Mouse (Mus musculus) mouse embryonic stem cell (cell line): ENCODE data around the gene Prkg1.
"Not testable (repeated sequence)": the region's sequence is repeated elsewhere in the genome, so short reads cannot be mapped to it uniquely, and the experiment has no call there.

Experiments used
- in situ Hi-C, 2 experiments: fragments of 300-500 bp; cut with MboI; formaldehyde crosslinking; loops; 1 replicate in 1 of 2; 3 replicates in 1 of 2; pipeline ENCODE4 v1.14.3; 2019 to 2020; ENCODE audit warnings: low sequenced_read_pairs in 2 of 2, low pct_unique_long_range_greater_than_20kb in 1 of 2, mixed read lengths in 1 of 2; ENCODE audit not compliant: unreplicated experiment in 1 of 2

Gene Prkg1

DNA sequence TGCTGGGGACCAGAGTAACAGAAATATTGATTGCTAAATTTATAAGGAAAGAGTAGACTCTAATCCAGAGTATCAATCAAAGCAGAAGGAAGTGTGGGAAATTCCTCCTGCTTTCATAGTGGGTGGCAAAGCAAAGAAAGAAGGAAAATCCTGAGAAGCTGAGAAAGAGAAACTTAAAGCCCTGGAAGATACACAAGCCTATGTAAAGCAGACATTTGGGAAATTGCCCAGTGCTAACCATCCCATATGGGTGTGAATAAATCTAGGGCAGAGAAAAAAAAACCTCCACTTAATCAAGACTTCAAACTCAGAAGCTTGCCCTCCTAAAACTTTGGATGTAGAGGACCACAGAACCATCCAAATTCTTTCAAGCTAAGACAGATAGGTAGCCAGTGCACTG, 532.4 kb downstream of the Prkg1 start:
- in situ Hi-C loops: no loop called here

DNA sequence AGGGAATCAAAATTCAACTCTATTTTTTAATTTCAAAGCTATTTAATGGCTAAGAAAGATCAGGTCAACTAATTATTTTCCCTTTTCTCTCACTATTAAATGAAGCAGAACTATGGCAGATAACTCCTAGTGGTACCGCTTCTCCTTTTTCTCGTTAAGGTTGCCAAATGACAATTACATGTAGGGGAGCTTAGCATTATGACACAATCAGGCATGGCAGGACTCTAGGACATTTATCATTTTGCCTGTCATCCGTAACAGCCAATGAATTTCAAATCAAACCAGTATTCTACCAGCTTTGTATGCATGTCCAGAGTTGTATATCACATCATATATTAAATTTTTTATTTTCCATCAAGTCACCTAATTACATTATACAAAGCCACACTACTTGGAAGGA, 536.4 kb downstream of the Prkg1 start:
- in situ Hi-C loops: no loop called here

DNA sequence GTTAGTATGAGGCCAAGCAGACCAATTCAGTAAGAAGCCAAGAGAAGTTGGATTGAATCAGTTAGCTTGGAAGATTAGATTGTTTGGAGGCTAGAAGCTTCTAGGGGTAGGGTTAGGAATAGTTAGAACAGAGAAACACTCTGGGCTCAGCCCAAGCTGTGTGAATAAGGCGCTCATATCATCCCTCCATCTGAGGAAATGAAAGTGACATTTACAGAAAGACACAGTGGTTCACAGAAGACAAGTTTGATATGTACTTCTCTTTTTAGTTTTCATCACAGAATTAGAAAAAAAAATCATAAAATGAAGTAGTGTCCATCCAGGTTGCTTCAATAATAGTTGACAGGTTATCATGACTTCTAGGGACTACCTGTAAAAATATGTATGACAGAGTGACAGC, 541.4 kb downstream of the Prkg1 start:
- in situ Hi-C loops: no loop called here

DNA sequence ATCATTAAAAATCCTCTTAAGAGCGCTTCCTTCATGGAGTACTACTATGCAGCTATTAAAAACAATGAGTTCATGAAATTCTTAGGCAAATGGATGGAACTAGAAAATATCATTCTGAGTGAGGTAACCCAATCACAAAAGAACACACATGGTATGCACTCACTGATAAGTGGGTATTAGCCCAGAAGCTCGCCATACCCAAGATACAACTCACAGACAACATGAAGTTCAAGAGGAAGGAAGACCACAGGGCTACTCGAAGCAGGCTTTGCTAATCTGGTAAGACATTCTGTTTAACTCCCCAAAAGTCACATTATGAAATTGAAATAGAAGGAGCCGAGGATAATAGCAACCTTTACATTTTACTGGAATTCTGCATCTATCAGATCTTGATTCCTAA, 545.6 kb downstream of the Prkg1 start:
- in situ Hi-C loops: not testable (repeated sequence)

DNA sequence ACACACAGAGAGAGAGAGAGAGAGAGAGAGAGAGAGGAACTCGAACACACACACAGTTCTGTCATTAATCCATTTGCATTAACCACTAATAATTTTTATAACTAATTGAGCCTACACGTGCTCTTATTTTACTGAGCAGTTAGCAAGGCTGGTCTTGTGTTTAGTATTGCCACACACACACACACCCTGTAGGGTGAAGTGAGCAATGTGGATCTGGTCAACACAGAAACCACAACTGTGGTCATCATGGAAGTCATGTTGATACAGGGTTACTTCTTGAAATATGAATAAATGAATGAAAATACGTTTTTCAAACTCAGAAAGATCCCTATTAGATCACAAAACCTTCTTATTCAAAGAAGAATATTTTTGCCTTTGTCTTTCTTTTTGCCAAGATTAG, 554.0 kb downstream of the Prkg1 start:
- in situ Hi-C loops: no loop called here

DNA sequence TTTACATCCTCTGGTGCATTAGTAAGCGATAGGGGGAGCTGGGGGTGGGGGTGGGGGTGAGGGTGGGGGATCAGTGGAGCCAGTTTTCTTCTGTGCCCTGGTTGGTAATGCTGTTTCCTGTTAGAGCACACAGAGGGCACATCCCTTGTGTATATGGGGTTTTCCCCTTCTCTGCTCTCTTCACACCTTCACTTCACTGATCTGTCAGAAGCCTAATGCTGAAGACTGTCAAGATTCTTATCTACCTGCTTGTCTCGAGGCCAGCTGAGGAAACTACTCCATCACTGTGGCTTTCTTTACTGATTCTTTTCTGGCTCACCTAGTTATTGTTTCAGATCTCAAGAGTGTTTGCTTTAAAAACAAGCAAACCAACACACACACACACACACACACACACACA, 554.4 kb downstream of the Prkg1 start:
- in situ Hi-C loops: no loop called here

DNA sequence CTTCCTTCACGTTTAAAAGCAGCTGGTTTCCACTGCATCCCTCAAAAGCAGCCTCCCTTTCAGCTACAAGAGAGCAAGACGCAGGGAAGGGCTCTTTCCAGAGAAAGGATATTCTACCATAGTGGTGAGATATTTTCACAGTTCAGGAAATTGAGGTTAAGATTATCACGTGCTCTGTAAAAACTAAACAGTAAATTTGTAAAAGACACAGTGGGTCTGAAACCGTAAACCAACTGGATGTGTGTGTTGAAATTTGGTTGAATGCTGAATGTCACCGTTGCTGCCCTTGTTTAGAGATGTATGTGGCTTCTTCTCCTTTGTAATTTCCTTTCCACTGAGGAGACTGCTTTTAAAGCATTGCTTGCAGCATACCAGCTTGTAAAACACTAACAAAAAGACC, 565.2 kb downstream of the Prkg1 start:
- in situ Hi-C loops: no loop called here

DNA sequence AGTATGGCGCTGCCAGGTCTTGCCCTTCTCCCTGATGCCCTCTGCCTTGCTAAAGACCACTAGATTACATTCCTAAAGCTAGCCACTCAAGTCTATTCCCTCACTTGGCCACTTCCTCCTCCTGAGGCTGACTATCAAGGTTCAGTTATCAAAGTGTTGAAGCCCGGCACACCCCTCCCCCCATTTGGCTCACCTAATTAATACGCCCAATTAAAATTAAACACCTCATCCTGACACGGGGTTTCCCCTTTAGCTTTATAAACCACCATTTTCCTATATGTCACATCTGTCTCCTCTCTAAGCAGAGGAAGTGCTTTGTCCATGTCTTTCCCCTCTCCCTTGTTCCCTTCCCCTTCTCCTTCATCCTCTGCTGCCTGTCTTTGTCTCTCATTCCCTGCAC, 566.4 kb downstream of the Prkg1 start:
- in situ Hi-C loops: no loop called here

DNA sequence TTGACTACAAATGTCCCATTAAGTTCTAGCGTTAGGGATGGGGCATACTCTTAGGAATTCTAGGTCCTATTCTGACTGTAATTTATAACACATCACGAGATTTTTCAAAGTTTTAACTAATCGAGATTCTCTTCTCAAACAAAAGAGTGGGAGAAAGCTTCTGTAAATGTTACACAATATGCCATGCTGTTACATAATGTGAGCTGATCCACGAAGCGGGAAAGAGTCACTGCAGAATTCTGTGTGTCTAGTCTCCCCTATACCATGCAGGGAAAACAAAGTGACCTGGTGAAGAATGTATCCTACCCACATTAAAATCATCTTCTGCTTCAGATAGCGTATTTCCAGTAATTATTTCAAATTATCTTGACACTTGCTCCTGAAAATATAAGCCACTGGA, 567.8 kb downstream of the Prkg1 start:
- in situ Hi-C loops: no loop called here

DNA sequence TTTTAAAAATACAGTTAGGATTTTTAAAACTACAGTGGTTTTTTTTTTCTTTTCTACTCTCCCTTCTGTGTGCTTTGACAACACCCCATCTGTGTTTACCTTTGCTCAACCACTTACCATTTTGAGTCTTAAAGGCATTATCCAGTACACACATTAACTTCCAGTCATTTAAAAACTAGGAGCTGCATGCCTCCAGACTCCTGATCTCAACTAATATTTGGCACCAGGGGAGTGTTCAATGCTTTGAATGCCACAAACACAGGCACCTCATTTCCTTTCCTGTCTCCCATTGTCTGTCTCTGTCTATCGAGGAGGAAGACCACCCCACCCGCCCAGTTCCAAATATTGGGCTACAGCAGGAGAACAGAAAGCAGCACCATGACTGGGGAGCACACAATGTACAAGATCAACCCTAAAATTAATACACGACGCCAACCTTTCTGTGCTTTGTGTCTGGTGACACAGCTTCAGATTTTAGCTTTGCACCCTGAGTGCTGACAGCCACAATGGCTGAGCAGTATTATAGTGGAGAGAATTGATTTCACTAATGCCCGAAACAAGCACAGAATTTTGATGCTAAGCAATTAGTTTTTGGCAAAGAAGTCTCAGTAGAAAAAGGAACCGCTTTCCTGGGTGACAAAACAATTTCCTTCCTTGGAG, 576.1 kb downstream of the Prkg1 start:
- in situ Hi-C loops: no loop called here

DNA sequence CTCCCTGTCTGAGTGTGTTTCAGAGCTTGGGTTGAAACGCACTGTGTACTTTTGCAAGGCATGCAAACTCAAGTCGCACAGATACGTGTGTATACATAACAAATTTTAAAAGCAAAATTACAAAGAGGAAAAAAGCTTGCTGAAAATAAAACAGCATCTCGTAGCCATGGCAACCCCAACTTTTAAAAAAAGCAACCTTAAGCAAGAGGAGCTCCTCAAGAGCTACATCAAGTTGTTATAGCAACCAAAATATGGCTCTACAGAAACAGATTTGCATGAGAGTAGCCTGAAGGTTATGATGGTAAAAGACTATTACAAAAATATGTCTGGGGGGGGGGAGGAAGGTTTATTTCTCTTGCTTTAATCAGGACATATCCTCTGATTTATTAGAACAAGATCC, 584.1 kb downstream of the Prkg1 start:
- in situ Hi-C loops: no loop called here

DNA sequence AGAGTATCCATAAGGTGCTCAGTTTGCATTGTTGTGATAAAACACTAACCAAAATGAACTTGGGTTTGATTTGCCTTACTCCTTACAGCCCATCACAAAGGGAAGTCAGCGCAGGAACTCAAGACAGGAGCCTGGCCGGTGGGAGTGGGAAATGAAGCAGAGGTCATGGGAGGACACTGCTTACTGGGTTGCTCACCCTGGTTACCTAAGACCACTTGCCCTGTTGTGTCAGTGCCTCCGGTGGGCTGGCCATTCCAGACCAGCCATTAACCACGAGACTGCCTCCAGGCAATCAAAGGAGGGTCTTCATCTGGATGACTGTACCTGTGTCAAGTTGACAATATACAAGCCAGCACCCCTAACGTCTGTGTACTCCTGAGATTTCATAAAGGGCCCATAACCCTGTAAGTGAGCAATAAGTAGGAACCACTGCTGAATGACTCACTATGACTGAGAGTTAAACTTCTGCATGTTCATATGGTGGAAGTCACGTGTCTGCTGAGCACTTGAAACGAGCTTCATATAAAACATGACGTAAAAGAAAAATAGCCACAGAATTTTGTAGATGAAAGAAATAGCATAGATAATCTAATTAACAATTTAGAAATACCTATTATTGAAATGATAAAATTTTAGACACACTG, 587.4 kb downstream of the Prkg1 start:
- in situ Hi-C loops: no loop called here

DNA sequence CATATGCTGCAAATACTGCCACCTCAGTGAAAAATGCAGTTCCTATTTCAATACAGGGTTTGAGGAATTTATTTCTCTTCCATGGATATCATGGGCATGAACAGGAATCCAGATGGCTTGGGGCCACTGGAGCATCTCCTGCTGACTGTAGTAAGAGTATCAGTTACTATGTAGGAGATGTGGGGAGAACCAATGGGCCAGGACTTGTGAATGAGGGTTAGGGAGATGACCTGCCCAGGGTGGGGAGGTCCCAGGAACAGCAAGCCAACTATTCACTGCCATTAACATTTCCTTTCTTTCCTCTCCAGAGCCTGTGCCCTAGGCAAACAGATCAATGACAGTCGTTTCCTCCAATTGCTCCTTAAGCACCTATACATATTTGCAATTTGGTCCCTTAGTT, 593.8 kb downstream of the Prkg1 start:
- in situ Hi-C loops: no loop called here

DNA sequence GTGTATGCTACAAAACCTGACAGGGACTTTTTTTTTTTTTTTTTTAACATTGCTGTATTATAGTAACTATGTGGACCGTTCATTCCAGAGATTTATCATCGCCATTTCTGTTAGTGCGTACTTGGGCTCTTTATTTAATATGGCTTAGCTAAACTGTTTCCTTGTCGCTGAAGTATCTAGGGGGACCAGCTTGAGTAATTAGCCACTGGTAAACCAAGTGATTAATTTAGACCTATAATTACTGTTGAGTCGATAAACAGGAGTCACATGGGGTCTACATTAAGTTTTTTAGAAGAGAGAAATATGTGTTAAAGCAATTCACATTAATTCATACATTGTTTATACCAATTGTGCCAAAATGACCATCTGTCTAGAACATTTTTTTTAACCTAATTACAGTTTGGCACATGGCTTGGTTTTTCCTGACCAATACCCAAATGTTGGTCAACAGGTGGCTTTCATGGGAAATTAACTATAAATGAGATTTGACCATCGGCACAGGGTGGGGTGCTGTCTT, 605.8 kb downstream of the Prkg1 start:
- in situ Hi-C loops: no loop called here

DNA sequence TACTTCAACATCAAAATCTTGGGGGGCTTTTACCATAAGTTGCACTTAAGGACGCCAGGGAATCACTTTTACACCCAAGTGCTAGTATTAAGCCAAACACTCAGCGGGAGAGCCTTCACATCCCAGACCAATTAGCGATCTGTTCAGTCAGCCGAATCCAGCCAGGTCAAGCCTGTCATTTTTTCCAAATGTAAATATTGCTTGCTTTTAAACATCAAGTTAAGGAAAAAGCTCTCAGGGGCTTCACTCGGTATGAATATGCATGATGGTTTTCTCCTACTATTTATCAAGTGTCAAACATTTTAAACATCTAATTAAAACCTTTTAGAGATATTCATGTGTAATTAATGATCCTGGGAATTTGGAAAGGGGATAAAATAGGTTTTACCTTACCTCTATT, 611.4 kb downstream of the Prkg1 start:
- in situ Hi-C loops: no loop called here

DNA sequence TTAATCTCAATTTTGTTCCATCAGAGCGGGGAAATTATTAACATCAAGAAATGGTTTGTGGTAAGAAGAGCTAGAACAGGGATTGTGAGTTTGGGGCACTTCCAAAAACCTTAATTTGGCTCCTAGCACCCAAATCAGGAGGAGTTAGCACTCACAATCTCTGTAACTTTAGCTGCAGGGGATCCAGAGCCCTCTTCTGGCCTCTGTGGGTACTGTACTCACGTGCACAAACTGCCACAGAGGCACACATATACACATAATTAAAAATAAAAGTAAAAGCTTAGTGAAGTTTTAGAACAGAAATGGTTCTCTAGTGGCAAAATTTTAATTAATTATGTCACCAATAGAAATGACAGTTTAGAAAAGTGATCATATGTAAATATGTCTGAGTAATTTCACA, 614.9 kb downstream of the Prkg1 start:
- in situ Hi-C loops: no loop called here

DNA sequence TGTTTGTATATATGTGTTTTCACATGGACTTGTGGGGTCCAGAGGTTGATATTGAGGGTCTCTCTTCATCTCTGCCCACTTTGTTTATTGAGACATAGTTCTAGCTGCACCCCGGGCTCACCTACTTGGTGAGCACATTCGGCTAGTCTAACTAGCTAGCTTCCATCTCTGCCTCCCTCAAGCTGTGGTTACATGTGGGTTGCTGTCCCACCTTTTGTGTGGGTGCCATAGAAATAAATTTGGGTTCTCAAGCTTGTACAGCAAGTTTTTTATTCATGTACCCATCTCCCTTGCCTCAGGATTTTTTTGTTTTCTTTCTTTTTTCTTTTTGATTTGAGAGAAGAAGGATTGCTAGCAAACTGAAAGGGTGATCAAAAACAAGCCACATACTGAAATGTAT, 617.4 kb downstream of the Prkg1 start:
- in situ Hi-C loops: no loop called here

DNA sequence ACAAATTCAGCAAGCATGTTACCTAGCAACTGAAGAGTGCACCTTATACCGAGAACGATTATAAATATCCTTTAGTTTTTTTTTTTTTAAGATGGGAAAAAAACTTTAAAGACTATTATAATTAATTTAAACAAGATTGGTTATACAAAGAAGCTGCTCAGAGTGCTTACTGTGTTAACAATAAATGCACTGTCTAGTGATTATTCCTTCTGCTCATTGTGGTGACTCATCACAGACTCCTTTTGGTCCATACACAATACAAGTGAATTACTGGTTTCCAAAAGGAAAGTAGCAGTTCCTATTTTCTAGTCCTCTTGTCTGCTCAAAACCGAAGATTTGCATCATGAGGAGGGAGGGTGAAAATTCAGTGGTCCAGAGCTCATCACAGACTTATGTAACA, 618.7 kb downstream of the Prkg1 start:
- in situ Hi-C loops: no loop called here

DNA sequence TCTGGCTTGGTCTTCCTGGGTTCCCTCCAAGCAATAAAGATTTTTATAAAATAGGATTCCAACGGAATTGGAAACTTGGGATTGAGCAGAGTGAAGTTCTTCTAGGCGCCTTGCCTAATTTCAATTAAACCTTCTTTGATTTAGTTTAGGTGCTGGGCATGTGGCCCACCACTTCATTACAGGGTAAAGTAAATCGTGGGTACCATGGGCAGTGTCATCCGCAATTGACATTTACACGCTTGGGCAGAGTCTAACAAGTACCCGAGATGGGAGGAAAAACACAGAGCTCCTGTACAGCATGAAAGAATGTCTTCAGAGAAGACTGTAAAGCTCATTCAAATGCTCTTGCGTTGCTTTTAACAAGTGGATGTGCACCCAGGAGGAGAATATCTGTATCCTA, 622.9 kb downstream of the Prkg1 start:
- in situ Hi-C loops: no loop called here

DNA sequence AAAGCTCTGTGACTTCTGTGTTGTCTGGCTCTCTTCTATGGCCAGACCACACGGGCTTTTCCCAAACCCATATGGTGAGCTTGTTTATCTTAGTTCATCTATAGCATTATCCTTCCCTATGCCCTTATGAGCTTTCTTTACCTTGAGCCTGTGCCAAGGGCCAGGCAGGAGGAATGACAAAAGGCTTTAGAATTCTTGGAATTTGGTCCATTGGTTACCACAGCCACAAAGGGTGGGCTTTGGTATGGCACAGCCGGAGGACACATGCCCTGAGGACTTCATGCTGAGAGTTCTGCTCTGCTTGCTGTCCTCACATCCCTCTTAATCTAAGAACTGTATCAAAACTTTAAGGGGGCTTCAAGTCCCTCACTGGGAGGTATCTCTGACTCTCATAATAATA, 628.5 kb downstream of the Prkg1 start:
- in situ Hi-C loops: no loop called here
